Mouse (Mus musculus) gastrocnemius, postnatal 36 days (tissue): ENCODE data around the gene Cmip. TPM values are rescaled to one million over a fixed set of nuclear protein-coding genes. Genes with fewer than 3 reads are reported as not detected.

ENCODE experiments used
- DNase-seq, 2 experiments: peaks; one replicate each; pipeline ENCODE4 v3.0.0; 2022
- intact Hi-C: fragments of 180-260 bp; cut with DNase I; formaldehyde crosslinking; loops from one replicate; pipeline ENCODE4 v1.15.1; 2025
- total RNA-seq, 2 experiments: library from RNA; stranded (reverse); gene quantifications; 2 replicates each; pipeline ENCODE4 v1.2.3; 2021

Gene Cmip
- total RNA-seq, 2 experiments from 2014 or later = 7.4 to 9.6 TPM

DNA sequence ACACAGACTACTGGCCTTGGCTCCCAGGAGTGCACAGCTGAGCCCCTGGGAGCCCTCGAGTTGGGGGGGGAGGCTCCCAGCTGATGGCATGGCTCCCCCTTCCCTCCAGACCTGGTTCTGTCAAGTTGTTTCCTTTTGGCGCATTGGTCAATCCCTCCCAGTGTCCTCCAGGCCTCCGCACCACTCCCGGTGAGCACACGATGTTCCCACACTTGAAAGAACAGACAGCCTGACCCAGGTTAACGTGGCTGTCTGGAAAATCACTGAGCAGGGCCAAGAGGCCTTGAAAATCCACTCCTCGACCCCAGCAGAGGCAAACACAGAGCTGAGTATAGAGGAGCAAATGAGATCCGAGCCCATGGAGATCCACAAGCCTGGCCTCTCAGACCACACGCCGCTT is 177.1 kb downstream of the Cmip start:
- DNase-seq = no peak
- intact Hi-C loops = no loop called here

DNA sequence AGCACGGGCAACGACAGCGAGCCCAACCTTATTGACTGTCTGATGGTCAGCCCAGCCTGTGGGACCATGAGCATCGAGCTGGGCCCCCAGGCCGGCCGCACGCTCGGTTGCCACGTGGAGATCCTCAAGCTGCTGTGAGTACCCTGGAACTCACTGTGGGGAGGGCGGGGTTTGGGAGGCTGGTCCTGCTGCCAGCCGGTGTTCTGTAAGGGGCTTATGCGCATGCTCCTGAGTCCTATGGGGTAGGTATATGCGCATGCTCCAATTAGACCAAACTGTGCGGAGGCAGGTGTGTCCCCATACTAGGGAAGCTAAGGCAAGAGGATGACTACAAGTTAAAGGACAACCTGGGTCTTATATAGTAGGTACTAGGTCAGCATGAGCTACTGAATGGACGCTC is 179.9 kb downstream of the Cmip start:
- intact Hi-C loops = no loop called here

DNA sequence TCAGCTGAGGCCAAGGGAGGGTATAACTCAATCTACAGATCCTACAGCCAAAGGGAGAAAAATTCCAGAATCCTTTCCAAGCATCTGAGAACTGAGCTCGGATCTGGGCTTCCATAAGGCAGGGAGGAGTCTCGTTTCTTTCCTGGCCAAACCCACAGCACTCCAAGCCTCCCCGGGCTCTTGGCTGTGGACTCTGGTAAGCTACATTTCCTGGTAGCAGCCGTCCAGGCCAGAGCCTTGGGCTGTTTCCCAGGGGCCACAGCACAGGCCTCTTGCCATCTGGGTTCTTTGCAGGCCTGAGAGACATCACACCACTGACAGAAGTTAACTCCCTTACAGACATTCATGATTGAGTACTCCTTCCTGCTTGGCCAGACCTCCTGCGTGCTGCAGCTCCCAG is 180.8 kb downstream of the Cmip start:
- peak; percentile 37 to 58 for DNase-seq
- intact Hi-C loops = no loop called here

More for the DNA sequence above, 179.9 kb downstream of the Cmip start:
- no peak for DNase-seq

DNA sequence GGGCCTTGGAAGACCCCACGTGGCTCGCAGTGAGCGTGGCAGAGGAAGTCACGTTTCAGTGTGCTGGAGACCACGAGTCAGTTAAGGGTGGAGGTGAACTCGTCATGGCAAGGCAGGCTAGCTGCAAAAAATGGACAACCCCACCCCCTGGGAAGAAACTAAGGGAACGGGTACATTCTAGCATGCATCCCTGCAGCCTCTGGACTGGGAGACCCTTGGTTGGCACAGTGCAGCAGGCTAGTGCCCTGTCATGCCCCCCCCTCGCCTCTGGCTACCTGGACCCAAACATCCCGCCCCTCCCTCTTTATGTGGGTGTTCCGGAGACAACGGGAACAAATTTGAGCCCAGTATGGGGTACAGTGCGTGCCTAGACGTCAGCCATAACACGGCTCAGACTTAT is 183.5 kb downstream of the Cmip start:
- intact Hi-C loops = no loop called here
- DNase-seq = no peak

DNA sequence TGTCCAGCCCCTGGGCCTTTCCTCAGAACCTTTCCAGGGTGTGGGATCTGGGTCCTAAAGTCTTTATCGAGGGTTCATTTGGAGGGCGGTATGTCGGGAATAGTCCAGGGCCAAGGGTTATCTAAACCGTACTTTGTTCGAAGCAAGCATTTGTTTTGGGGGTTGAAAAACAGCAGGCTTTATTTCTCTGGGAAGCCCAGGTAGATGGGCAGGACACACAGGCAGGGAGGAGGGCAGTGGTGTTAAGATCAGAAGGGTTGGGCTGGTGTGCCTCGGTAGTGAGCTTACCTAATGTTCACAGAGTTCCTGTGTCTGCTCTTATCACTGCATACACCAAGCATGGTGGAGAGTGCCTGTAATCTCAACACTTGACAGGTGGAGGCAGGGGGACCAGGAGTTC is 183.9 kb downstream of the Cmip start:
- intact Hi-C loops = no loop called here

DNA sequence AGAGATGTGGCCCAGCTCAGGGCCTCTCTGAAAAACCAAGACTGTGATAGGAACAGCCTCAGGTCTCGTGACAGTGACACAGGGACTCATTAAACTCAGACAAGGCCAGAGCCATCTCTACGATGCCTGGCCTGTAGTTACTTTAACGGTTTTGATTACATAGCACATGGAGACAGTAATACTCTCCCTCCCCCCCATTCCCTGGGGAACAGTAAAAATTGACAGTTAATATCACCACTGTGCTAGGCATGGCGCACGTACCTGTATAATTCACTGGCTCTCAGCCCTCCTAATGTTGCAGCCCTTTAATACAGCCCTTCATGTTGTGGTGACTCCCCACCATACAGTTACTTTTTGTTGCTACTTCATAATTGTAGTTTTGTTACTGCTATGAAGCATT is 188.6 kb downstream of the Cmip start:
- DNase-seq = no peak
- intact Hi-C loops = no loop called here

More for the DNA sequence above, 183.9 kb downstream of the Cmip start:
- no peak for DNase-seq

DNA sequence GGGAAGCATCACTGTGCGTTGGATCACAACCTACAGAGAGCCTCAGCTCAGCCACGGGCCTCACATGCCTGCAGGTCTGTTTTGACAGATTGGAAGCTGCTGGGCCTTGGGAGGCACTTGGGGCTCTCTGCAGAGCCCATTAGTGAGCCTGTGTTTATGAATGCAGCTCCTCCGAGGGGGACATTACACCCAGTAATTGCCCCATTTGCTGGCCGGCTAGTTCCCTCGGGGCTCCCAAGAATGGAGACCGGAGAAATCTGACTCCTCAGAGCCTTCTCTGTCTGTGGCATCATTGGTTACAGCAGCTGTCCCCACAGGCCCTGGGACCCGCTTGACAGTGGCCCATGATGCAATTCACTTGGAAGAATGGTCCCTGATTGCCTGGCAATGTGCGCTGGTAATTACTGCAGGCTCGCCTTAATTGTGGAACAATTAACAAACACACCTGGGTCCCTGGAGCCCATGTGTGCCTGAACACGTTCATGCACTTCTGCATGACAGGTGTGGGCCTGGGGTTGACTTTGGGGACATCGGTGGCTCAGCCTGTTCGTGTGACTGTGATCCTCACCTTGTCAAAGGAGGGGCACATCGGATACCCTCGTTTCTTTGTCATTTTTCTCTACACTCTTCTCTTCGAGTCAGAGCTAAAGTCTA is 189.6 kb downstream of the Cmip start:
- no peak for DNase-seq
- intact Hi-C loops = no loop called here

DNA sequence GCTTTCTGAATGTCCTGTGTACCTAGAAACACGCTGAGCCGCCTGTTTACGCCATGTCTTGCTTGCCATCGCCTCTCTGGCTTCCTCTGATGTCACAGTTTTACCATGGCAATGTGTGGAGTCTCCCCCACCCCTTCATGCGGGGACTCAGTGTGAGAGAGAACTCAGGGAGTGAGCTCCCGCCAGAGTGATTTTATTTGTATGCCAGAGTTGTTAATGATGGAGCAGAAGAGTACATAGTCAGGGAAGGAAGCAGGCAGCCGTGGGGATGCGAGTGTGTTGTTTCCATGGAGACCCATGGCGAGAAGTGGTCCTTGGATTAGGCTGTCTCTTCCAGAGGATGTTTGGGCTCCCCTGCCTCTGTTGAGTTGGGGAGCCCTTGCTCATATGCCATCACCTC is 194.2 kb downstream of the Cmip start:
- intact Hi-C loops = no loop called here
- DNase-seq = no peak

DNA sequence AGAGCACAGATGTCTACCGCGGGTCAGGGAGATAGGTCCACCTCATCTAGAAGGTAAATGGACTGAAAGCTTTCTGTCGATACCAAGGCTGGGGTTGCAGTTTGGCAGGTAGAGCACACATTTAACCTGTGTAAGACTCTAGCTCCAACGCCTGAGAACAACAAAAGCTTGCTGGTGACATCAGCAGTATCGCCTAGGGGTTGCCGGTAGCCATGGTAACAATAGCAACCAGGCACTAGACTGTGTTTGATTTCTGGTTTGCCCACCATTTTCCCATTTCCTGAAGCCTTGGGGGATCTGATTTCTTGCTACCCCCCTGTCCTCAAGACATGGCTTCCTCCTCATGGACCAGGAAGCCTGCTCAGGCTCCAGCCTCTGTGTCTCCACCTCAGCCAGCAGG is 197.1 kb downstream of the Cmip start:
- DNase-seq = no peak
- intact Hi-C loops = no loop called here

DNA sequence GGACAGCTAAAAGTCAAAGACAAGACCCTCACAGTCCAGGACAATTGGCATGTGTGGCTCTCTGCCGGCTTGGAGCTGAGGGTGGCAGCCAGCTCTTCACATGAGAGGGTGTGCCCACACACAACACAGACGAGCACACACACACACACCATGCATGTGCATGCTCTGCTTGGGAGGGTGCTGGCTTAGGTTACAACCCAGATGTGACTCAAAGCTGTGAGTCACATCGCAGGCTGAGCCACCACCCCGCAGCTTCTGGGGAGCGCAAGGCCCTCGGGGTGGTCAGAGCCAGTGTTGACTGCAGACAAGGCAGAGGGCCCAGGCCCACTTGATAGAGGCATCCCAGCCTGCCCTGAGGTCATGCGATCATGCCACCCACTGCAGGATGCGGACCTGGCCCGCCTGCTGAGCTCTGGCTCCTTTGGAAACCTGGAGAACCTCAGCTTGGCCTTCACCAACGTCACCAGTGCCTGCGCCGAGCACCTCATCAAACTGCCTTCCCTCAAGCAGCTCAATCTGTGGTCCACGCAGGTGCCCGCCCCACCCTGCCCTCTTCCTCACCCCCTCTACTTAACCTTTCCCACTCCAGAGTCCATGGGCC is 197.8 kb downstream of the Cmip start:
- intact Hi-C loops = no loop called here
- DNase-seq = no peak

DNA sequence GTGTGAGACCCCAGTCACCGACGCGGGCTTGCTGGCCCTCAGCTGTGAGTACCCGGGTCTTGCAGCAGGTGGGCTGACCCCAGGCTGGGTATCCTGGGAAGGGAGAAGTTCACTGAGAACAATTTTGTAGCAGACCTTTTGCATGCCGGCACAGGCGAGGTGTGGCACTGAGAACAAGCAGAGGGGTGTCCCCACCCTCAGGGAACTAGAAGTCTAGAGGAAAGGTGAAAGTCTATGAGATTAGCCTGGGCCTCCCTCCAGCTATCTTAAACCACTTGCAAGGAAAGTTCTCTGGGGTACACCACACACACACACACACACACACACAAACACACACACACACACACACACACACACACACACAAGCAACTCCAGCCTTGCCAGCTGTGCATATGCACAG is 198.8 kb downstream of the Cmip start:
- intact Hi-C loops = no loop called here
- no peak for DNase-seq

DNA sequence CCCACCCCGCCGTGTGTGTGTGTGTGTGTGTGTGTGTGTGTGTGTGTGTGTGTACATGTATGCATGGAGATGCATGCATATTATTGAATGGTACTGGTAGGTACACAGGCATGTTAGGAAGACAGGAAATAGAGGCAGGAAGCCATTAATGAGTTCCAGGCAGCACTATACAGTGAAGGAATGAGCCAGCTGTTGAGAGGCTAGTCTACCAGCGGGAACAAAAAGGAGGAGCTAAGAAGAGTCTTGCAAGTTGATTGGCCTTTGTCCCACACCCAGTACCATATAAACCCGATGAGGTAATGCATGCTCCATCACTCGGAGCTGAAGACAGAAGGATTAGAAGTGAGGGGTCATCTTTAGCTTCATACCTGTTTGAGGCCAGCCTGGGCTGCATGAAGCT is 201.6 kb downstream of the Cmip start:
- no peak for DNase-seq
- intact Hi-C loops = no loop called here

DNA sequence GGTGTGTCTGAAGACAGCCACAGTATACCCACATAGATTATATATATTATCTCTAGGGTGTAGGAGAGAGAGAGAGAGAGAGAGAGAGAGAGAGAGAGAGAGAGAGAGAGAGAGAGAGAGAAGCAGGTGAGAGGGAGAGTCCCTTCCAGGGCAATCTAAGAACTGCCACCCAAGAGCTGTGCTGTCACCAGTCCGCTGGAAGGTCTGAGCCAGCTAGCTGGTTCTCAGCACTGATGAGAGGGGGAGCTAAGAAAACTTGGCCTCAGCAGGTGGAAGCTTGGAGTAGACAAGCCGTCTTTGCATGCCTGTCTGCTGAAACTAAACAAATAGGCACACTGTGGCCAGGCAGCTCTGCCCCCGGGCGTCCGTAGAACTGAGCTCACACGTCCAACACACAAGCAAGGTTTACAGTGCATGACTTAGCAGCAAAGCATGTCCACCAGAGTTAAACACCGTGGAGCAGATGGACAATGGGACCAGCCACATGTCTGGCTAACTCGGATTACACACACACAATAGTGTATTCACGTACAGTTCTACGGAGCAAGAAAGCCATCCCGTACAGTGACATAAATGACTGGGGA is 205.9 kb downstream of the Cmip start:
- intact Hi-C loops = loop anchor here (1.0 to 5.0 kb wide), 2 partner anchors 40 to 236 kb away; no protein-coding TSS in a partner anchor
- no peak for DNase-seq

DNA sequence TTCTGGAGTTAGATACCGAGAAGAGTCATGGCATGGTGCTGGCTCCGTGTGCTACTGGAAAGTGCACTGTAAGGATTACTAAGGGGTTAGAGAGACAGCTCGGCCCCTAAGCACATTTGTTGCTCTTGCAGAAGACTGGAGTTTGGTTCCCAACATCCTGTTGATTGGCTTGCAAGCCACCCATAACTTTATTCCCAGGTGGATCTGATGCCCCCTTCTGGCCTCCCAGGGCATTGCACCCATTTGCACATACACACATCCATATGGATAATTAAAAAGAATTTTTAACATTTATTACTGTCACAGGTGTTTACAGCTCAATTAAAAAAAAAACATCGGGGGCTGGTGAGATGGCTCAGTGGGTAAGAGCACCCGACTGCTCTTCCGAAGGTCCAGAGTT is 207.7 kb downstream of the Cmip start:
- DNase-seq = no peak
- intact Hi-C loops = loop anchor here (5.0 kb wide), 1 partner anchor 42 kb away; no protein-coding TSS in a partner anchor

DNA sequence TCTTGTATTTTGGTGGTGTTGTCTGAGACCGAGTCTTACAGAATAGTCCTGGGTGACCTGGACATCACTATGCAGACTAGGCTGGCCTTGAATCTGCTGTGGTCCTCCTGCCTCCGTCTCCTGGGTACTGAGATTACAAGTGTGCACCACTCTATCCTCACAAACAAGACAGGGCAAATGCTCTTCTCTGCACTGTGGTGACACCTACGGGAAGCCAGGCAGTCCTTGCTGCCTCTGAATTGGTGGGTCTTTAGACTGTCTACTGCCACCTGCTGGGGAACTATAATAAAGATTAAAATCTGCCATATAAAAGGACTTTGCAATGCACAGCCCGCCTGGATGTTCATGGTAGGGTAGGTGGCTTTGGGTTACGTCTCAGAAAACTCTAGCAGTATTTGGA is 208.4 kb downstream of the Cmip start:
- intact Hi-C loops = loop anchor here (1.0 kb wide), 1 partner anchor 79 kb away; no protein-coding TSS in a partner anchor
- peak in 1 of 2 experiments; percentile 30 for DNase-seq

DNA sequence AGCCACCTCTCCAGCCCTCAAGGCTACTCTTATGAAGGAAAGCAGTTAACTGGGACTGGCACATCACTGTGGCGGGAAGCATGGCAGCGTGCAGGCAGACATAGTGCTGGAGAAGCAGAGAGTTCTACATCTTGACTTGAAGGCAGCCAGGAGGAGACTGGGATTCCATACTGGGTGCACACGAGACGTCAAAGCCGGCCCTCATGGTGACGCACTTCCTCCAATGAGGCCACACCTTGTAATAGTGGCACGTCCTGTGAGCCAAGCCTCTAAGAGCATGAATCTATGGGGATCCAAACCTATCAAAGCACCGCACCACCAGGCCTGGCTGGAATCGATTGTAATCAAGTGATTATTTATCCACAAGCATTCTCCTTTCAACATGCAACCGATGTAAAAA is 210.6 kb downstream of the Cmip start:
- intact Hi-C loops = no loop called here
- DNase-seq = no peak

DNA sequence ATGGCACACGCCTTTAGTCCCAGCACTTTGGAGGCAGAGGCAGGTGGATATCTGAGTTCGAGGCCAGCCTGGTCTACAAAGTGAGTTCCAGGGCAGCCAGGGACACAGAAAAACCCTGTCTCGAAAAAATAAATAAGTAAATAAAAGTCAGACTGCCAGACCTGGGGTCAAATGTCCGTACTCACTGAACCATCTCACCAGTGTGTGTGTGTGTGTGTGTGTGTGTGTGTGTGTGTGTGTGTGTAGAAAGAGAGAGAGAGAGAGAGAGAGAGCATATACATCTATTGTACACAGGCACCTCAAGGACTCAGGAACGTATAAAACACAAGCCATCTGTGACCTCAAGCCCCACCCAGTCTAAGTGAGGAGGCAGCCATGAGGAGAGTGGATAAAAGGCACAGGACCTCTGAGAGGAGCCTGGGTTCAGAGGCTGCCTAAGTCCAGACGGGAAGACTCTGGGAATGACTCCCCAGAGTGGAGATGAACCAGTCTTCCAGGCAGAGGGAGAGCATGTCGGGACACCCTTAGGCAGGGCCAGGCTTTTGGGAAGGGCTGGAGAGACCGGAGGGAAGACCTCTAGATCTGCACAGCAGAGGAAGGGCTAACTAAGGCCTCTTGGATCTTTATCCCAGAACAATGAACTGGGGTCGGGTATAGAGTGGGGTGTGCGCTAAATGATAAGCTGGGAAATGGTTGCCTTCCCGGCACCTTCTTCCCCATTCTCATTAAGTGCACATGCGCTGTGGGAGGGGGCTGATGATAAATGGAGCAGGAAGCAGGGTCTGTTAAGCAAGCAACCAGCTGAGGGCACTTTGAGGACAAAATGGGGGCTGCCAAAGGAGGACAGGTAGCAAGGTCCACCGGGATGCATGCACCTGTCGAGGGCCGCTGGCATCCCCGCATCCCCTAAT is 212.8 kb downstream of the Cmip start:
- intact Hi-C loops = loop anchor here (2.0 kb wide), 1 partner anchor 245 kb away; no protein-coding TSS in a partner anchor
- DNase-seq = no peak

DNA sequence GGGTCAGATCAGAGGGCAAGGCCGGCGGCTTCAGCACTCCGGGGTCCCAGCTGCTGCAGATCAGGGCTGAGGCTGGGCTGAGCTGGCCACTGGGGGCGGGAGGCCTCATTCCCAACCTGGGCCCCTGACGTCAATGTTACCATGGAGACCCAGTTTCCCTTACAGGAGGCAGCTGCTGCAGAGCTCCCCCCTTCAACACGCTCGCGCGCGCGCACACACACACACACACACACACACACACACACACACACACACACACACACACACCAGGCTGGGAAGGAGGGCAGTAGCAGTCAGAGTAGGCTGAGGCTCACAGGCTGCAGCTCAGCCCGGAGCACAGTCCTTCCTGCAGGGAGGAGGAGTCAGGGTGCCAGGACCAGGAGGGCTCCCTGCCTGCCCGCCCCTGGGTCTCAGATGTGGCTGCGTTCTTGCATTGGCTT is 213.5 kb downstream of the Cmip start:
- intact Hi-C loops = loop anchor here (2.0 kb wide), 1 partner anchor 246 kb away; no protein-coding TSS in a partner anchor
- DNase-seq = peak in 1 of 2 experiments; percentile 23

DNA sequence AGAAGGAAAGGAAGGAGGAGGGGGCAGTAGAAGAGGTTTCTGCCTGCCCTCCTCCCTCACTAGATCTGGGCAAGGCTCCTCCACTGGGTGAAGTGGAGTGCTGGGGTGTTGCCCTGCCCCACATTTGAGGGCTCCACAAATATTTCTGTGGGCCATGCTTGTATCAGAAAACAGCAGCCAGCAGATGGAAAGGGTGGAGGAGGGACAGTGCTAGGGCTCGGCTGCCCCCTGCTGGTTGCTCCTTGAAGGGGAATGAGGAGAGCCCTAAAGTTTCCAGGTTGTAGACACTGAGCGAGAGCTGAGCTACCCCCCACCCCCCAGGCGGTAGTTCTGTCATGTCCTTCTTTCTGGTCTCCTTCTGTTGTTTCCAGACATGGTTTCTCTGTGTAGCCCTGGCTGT is 214.3 kb downstream of the Cmip start:
- intact Hi-C loops = loop anchor here (2.0 kb wide), 1 partner anchor 246 kb away; no protein-coding TSS in a partner anchor
- peak; percentile 48 to 60 for DNase-seq

DNA sequence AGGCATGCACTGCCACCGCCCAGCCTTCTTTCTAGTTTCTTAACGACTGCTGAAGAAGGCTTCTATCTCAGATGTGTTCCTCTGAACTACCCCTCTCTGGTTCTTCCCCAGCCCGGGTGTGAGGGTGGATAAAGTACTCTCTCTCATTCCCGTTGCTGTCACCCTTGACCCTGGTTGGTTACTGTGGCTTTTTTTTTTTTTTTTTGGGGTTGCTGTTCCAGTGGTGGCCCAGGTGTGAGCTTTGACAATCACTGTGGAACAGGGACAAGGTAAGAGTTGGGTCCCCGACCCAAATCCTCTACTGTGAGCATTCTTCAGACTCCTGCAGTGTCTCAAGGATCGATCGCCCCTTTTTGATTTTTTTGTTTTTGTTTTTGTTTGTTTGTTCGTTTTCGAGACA is 214.8 kb downstream of the Cmip start:
- DNase-seq = no peak
- intact Hi-C loops = loop anchor here (2.0 kb wide), 2 partner anchors 247 to 363 kb away; no protein-coding TSS in a partner anchor

DNA sequence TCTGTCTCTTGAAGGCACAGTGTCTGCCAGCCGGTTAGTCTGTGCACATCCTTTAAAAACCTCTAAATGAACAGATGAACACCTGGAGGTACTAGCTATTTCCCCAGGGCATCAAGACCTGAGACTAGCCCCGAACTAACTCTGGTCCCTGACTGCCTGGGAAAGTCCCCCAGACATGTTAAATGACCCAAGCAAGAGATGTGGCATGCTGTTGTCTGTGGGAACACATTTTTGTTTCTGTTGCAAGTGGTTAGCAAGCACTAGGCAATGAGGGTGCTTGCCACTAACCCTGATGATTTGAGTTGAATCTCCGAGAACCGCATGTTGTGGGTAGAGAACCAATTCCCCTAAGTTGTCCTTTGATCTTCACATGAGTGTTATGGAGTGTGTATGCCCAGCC is 215.5 kb downstream of the Cmip start:
- intact Hi-C loops = loop anchor here (2.0 kb wide), 1 partner anchor 364 kb away; no protein-coding TSS in a partner anchor
- no peak for DNase-seq
